Mouse (Mus musculus) midbrain, embryonic 16.5 days (tissue): Measurements from ENCODE around the gene Acvr2b. TPM values are rescaled to one million over a fixed set of nuclear protein-coding genes. Genes with fewer than 3 reads are reported as not detected.
"Not testable (repeated sequence)": the region's sequence is repeated elsewhere in the genome, so short reads cannot be mapped to it uniquely, and the experiment has no call there.

Source experiments
- ATAC-seq: fragments of 200-750 bp; cut with Nextera tagmentation; 2 replicates; pipeline ENCODE4 v1.8.0; 2017; ENCODE audit warnings: moderate TSS enrichment
- H3K27ac ChIP-seq: fragments of 300-500 bp; sonication (generic); 2 replicates; pipeline ENCODE4 v1.5.1; 2014; ENCODE audit warnings: mild to moderate bottlenecking, low read length, mixed read lengths
- H3K27me3 ChIP-seq: fragments of 300-500 bp; sonication (generic); 2 replicates; pipeline ENCODE4 v1.6.1; 2014; ENCODE audit warnings: low read depth, low read length, mixed read lengths; ENCODE audit not compliant: control insufficient read depth, insufficient read depth
- H3K36me3 ChIP-seq: fragments of 300-500 bp; sonication (generic); 2 replicates; pipeline ENCODE4 v1.6.1; 2014; ENCODE audit warnings: mild to moderate bottlenecking, low read length, moderate library complexity, mixed read lengths; ENCODE audit not compliant: control insufficient read depth, insufficient read depth
- H3K4me1 ChIP-seq: fragments of 300-500 bp; sonication (generic); 2 replicates; pipeline ENCODE4 v1.6.1; 2014; ENCODE audit warnings: mild to moderate bottlenecking, low read length, mixed read lengths; ENCODE audit not compliant: control insufficient read depth, insufficient read depth
- H3K4me2 ChIP-seq: fragments of 300-500 bp; sonication (generic); 2 replicates; pipeline ENCODE4 v1.6.1; 2014; ENCODE audit warnings: mild to moderate bottlenecking, low read length, mixed read lengths
- H3K4me3 ChIP-seq: fragments of 300-500 bp; sonication (generic); 2 replicates; pipeline ENCODE4 v1.5.1; 2014; ENCODE audit warnings: low read depth, mild to moderate bottlenecking, low read length, moderate library complexity, mixed read lengths
- H3K9ac ChIP-seq: fragments of 300-500 bp; sonication (generic); 2 replicates; pipeline ENCODE4 v1.6.1; 2014; ENCODE audit warnings: low read depth, low read length, mixed read lengths
- H3K9me3 ChIP-seq: fragments of 300-500 bp; sonication (generic); replicated peaks from 2 replicates; pipeline ENCODE4 v1.6.1; 2014; ENCODE audit warnings: mild to moderate bottlenecking, low read length, mixed read lengths; ENCODE audit not compliant: control insufficient read depth, poor library complexity, severe bottlenecking
- WGBS: fragments of 180-500 bp; shearing (Covaris S2); extraction: QIAGEN DNeasy Blood & Tissue Kit; methylation state at CpG from one replicate; pipeline ENCODE4 v1.1.7; 2014; 5-methylcytosine and 5-hydroxymethylcytosine counted together
- polyA plus RNA-seq: library from polyadenylated mRNA; unstranded; fragments of >200 nt; fragmentation: Nextera tagmentation; extraction: Ambion mirVana; gene quantifications from 2 replicates; pipeline ENCODE4 v1.2.1, GENCODE M21; 2015

The Acvr2b gene
- polyA plus RNA-seq, 1 experiment from 2014 or later, result 28.4 TPM

DNA sequence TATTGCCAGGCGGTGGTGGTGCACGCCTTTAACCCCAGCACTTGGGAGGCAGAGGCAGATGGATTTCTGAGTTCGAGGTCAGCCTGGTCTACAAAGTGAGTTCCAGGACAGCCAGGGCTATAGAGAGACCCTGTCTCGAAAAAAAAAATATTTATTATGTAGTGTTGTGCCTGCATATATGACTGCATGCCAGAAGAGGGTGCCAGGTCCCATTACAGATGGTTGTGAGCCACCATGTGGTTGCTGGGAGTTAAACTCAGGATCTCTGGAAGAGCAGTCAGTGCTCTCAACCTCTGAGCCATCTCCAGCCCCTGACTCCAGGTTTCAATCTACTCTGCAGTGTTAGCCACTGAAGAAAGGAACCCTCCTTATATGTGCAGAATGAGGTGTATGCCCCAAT is 31.1 kb upstream of the Acvr2b start:
- H3K9ac ChIP-seq, ATAC-seq, H3K27ac ChIP-seq, H3K27me3 ChIP-seq, H3K4me2 ChIP-seq, H3K4me3 ChIP-seq, H3K9me3 ChIP-seq, H3K4me1 ChIP-seq, H3K36me3 ChIP-seq: not testable (repeated sequence)
- 91% methylated on average over 4 of the region's 4 CpGs for WGBS

DNA sequence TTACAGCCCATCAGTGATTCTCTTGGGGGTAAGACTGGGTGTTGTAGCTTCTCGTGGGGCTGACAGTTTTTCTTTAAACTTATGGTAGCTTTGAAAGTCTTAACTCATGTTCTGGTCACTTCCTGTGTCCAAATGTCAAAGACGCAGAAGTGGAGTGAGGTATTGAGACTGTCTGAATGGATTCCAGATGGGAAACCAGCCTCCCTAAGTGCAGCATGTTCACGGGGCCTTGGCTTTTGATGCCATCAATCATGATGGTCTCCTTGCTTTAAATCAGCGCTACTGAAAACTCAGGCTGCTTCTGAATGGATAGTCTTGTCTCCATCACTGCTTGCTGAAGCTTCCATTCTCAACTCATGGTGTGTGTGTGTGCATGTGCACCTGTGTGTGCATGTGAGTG is 30.7 kb upstream of the Acvr2b start:
- H3K4me3 ChIP-seq, result no peak overlapping the region
- no peak overlapping the region for H3K27ac ChIP-seq
- ATAC-seq, result no peak
- WGBS, result 85% methylated on average over 4 of the region's 4 CpGs
- no peaks in the 10 kb centered on the region for H3K4me1 ChIP-seq
- H3K27me3 ChIP-seq, result no peaks in the 10 kb centered on the region
- H3K36me3 ChIP-seq, result no peaks in the 10 kb centered on the region
- H3K9me3 ChIP-seq, result no peaks in the 10 kb centered on the region
- no peak overlapping the region for H3K4me2 ChIP-seq
- no peak overlapping the region for H3K9ac ChIP-seq

DNA sequence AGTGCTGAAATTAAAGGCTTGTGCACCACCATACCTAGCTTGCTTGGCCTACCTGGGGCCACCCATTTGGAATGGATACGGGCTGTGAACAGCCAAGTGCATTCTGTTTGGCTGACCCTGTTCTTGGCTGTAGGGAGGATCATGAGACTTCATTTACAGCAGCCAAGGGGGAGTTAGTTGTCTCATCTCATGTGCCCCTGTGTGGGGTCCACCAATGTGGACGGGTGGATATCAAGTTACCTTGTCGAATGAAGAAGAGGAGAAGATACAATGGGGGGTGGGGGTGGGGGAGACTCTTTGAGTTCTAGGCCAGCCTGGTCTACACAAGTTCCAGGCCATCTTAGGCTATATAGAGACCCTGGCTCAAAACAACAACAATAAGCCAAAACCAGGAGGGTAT is 26.9 kb upstream of the Acvr2b start:
- H3K4me2 ChIP-seq, result no peak overlapping the region
- 89% methylated on average over 3 of the region's 3 CpGs for WGBS

DNA sequence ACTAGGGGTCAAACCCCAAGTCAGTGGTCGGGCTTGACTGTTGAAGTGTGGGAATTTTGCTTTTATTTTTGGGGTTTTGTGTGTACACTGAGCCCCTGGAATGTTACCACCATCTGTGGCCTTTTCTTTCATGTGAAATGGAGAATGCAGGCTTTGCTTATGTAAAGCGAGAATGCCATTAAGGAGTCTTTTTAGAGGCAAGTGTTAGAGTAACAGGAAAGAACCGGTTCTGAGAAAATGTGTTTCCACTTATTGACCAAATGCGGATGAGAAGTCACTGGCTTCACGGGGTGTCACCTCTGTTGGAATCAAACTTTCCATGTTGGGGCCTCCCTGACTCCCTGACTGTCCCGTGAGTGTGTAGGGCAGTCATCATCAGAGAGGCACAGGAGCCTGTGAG is 26.4 kb upstream of the Acvr2b start:
- Histone ChIP-seq H3K9ac (no peak overlapping the region), H3K36me3 (no peaks in the 10 kb centered on the region; the same call in 1 of the 2 replicates), H3K4me1 (no peaks in the 10 kb centered on the region), H3K27me3 (no peaks in the 10 kb centered on the region), H3K4me2 (no peak overlapping the region), H3K4me3 (no peak overlapping the region), H3K27ac (no peak overlapping the region), H3K9me3 (no peaks in the 10 kb centered on the region)
- 84% methylated on average over 6 of the region's 6 CpGs for WGBS
- no peak for ATAC-seq

More for the DNA sequence above, 26.9 kb upstream of the Acvr2b start:
- no peak overlapping the region for H3K9ac ChIP-seq
- H3K27ac ChIP-seq, result no peak overlapping the region
- no peaks in the 10 kb centered on the region for H3K4me1 ChIP-seq
- H3K4me3 ChIP-seq, result no peak overlapping the region
- no peaks in the 10 kb centered on the region for H3K27me3 ChIP-seq
- H3K36me3 ChIP-seq, result no peaks in the 10 kb centered on the region; the same call in 1 of the 2 replicates
- ATAC-seq, result no peak
- no peaks in the 10 kb centered on the region for H3K9me3 ChIP-seq

DNA sequence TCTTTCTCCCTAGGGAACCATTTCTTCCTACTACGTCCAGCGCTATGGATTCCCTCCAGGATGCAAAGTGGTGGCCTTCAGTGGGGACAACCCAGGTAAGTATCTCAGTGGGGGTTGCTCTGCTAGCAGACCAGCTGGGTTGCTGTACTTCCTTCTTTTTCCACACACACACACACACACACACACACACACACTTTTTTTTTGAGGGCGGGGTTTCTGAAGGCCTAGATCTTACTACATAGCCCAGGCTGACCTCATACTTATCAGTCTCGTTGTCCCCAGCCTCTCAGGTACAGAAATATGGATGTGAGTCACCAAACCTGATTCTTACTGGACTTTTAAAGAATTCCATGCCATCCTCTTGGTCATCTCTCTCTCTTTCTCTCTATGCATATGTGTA is 23.7 kb upstream of the Acvr2b start:
- Histone ChIP-seq H3K9me3 (no peaks in the 10 kb centered on the region), H3K4me1 (peaks cover 5% of the 10 kb centered on the region; the same call in 1 of the 2 replicates), H3K27ac (no peak overlapping the region), H3K4me2 (no peak overlapping the region), H3K9ac (no peak overlapping the region), H3K4me3 (no peak overlapping the region), H3K36me3 (no peaks in the 10 kb centered on the region; the same call in 1 of the 2 replicates), H3K27me3 (no peaks in the 10 kb centered on the region)
- WGBS, result 90% methylated on average over 4 of the region's 4 CpGs
- no peak for ATAC-seq

DNA sequence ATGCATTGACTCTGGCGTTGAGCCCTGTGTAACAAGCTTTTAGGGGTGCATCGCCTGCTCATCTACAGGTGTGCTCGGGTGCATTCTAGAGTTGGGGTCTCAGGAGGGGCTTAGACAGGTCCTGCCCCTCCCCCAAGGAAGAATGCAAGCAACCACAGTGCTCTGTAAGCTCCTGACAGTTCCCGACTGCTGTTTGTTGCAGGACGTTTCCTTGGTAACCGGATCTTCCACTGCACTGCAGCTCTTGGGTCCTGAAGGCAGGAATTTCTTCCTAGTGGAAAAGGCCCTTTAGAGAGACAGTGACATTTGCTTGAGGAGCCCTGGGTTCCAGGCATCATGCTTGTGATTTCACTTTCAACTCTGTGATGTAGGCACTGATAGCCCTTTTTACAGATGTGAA is 19.3 kb upstream of the Acvr2b start:
- H3K27me3 ChIP-seq, result no peaks in the 10 kb centered on the region
- H3K4me3 ChIP-seq, result no peak overlapping the region
- peak overlapping the region; percentile 25; the same call in 1 of the 2 replicates for H3K9ac ChIP-seq
- ATAC-seq, result no peak
- peak overlapping the region; percentile 28; the same call in 1 of the 2 replicates for H3K27ac ChIP-seq
- no peak overlapping the region for H3K4me2 ChIP-seq
- H3K36me3 ChIP-seq, result no peaks in the 10 kb centered on the region; the same call in 1 of the 2 replicates
- H3K4me1 ChIP-seq, result peaks cover 5% of the 10 kb centered on the region; the same call in 1 of the 2 replicates
- no peaks in the 10 kb centered on the region for H3K9me3 ChIP-seq
- WGBS, result 60% methylated on average over 6 of the region's 6 CpGs

DNA sequence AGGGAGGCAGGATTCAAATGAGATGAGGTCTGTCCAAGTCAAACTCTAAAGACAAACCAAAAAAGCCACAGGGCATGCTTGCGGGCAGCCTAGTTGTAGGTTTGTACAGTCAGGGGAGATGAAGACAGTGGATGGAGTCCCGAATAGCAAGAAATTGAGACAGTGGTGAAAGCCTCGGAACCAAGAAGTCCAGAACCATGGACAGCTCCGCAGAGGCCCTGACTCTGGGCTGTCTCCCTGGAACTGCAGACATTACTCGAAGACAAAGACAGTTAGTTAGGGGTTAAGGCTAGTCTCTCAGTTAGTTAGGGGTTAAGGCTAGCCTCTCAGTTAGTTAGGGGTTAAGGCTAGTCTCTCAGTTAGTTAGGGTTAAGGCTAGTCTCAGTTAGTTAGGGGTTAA is 13.0 kb upstream of the Acvr2b start:
- Histone ChIP-seq H3K36me3 (no peaks in the 10 kb centered on the region), H3K4me1 (no peaks in the 10 kb centered on the region), H3K9me3 (no peaks in the 10 kb centered on the region), H3K27ac (no peak overlapping the region), H3K4me3 (no peak overlapping the region), H3K9ac (no peak overlapping the region), H3K27me3 (no peaks in the 10 kb centered on the region), H3K4me2 (no peak overlapping the region)
- no peak for ATAC-seq
- 68% methylated on average over 5 of the region's 5 CpGs for WGBS

DNA sequence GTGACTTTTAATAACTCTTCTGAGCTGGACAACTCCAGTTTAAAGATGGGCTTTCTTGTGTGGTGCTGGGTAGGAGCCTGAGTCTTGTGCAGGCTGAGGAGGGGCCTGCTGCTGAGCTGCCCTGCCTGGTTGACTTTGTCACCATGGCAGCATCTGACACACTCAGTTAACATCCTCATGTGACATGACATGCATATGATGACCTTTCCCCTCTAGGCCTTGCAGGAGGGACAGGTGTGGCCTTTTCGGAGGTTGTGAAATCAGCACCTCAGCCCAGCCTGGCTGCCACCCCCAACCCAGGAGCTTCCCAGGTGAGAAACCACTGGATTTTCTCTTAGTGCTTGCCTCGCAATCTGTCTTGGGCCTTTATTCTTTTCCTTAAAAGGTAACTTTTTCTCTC is 11.7 kb upstream of the Acvr2b start:
- WGBS, result 91% methylated on average over 2 of the region's 2 CpGs
- H3K27ac ChIP-seq, result no peak overlapping the region
- H3K4me2 ChIP-seq, result no peak overlapping the region
- no peak for ATAC-seq
- H3K27me3 ChIP-seq, result no peaks in the 10 kb centered on the region
- H3K9ac ChIP-seq, result no peak overlapping the region
- no peaks in the 10 kb centered on the region for H3K4me1 ChIP-seq
- no peaks in the 10 kb centered on the region for H3K9me3 ChIP-seq
- no peak overlapping the region for H3K4me3 ChIP-seq
- H3K36me3 ChIP-seq, result no peaks in the 10 kb centered on the region

DNA sequence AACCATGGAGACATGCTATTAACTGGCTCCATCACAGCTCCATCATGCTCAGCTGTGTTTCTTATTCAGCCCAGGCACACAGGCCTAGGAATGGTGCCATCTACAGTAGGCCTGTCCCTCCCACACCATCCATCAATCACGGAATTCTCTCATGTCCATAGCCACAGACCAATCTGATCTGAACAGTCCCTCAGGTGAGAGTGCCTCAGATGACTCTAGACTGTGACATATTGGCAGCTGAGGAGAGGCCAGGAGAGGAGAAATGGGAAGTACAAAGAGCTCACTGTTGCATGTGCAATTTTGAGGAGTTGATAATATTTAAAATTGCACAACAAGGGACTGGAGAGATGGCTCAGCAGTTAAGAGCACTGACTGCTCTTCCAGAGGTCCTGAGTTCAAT is 7.1 kb upstream of the Acvr2b start:
- no peak overlapping the region for H3K9ac ChIP-seq
- no peaks in the 10 kb centered on the region for H3K4me1 ChIP-seq
- H3K27me3 ChIP-seq, result no peaks in the 10 kb centered on the region
- no peaks in the 10 kb centered on the region for H3K36me3 ChIP-seq
- H3K27ac ChIP-seq, result no peak overlapping the region
- ATAC-seq, result no peak
- no peaks in the 10 kb centered on the region for H3K9me3 ChIP-seq
- no peak overlapping the region for H3K4me2 ChIP-seq
- WGBS, result 94% methylated on average over 1 of the region's 1 CpGs
- H3K4me3 ChIP-seq, result no peak overlapping the region
